ENCODE assay signal across 26 mouse cellular contexts in the genomic region with DNA sequence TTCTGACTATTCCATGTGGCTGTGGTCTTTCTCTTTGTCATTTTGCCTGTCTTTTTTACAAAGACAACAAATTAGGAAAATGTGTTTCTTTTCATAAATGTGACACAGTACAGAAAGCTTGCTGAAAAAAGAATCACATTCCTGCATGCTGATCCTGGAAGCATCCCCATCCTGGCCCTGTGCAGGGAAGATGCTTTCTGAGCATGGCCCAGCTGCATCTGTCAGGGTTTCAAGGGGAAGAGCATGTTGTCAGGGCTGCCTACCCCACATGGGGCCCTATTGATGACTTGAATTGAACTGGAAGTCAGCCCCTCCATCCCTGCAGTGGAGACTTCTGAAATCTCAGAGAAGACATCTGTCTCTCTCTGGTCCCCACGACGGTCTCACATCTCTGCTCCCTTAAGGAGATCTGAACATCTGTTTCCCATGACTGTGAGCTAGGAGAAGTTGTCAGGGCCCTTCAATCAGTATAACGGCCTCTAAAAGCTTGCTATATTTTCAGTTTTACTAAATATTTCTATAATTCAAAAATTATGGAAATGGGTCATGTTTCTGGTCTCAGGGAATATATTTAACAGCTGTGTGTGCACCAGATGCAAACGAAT.
"Had no signal": no experiment of that assay in that cellular context is flagged by ENCODE, and none has a peak within 500 bp of the region (broad histone marks: within the 10 kb centered on the region; RNA-seq: fewer than 3 reads in every experiment).

No protein-coding gene starts in this region.

- H3K9ac ChIP-seq: heart, embryonic 13.5 days; heart, embryonic 15.5 days; hindbrain, embryonic 12.5 days; hindbrain, embryonic 14.5 days; intestine, embryonic 15.5 days; limb, embryonic 13.5 days; limb, embryonic 15.5 days; liver, embryonic 12.5 days; liver, embryonic 14.5 days had no signal

- H3K9me3 ChIP-seq: heart, embryonic 13.5 days; heart, embryonic 15.5 days; hindbrain, embryonic 10.5 days; hindbrain, embryonic 12.5 days; intestine, embryonic 15.5 days; limb, embryonic 13.5 days; limb, embryonic 15.5 days; liver, embryonic 12.5 days had no signal

- H3K27me3 ChIP-seq: heart, embryonic 13.5 days; heart, embryonic 15.5 days; hindbrain, embryonic 12.5 days; intestine, embryonic 15.5 days; limb, embryonic 15.5 days; liver, embryonic 12.5 days had no signal

- H3K4me3 ChIP-seq: gastrocnemius, adult 2 months; heart, embryonic 13.5 days; heart, embryonic 15.5 days; hindbrain, embryonic 10.5 days; hindbrain, embryonic 12.5 days; intestine, embryonic 15.5 days; layer of hippocampus, adult 2 months; limb, embryonic 13.5 days; limb, embryonic 15.5 days; liver, embryonic 12.5 days had no signal

- H3K4me2 ChIP-seq: heart, embryonic 11.5 days; heart, embryonic 13.5 days; heart, embryonic 15.5 days; hindbrain, embryonic 12.5 days; hindbrain, embryonic 14.5 days; intestine, embryonic 15.5 days; limb, embryonic 13.5 days; limb, embryonic 15.5 days; liver, embryonic 12.5 days had no signal

- DNase-seq: gastrocnemius, adult 2 months; gastrocnemius, postnatal 10 days; gastrocnemius, postnatal 25 days; heart, postnatal 4 days; kidney, adult 18-20 months; kidney, adult 8-10 months; kidney, postnatal 10 days; kidney, postnatal 25 days; kidney, postnatal 4 days; layer of hippocampus, postnatal 36 days; left cerebral cortex, postnatal 4 days had no signal

- H3K4me1 ChIP-seq: heart, embryonic 13.5 days; heart, embryonic 15.5 days; hindbrain, embryonic 10.5 days; hindbrain, embryonic 12.5 days; intestine, embryonic 15.5 days; limb, embryonic 15.5 days; liver, embryonic 12.5 days had no signal

- H3K27ac ChIP-seq: gastrocnemius, adult 2 months; heart, embryonic 13.5 days; heart, embryonic 15.5 days; hindbrain, embryonic 10.5 days; hindbrain, embryonic 12.5 days; hindbrain, embryonic 14.5 days; intestine, embryonic 15.5 days; layer of hippocampus, adult 2 months; limb, embryonic 13.5 days; limb, embryonic 15.5 days; liver, embryonic 12.5 days; liver, embryonic 14.5 days had no signal

- H3K36me3 ChIP-seq: heart, embryonic 13.5 days; heart, embryonic 15.5 days; hindbrain, embryonic 10.5 days; hindbrain, embryonic 12.5 days; intestine, embryonic 15.5 days; limb, embryonic 13.5 days; limb, embryonic 15.5 days; liver, embryonic 12.5 days had no signal

- ATAC-seq: hindbrain, embryonic 16.5 days; inflammation-experienced regulatory T-cells, adult 6 months; intestine, embryonic 15.5 days; intestine, postnatal 0 days; liver, embryonic 12.5 days had no signal
